Mouse (Mus musculus): Measurements from ENCODE around the gene Kif27. TPM values are rescaled to one million over a fixed set of nuclear protein-coding genes. Genes with fewer than 3 reads are reported as not detected.

The Kif27 gene
- total and polyA plus RNA-seq, 3 experiments: 0.13 to 0.42 TPM; not detected in 1

DNA sequence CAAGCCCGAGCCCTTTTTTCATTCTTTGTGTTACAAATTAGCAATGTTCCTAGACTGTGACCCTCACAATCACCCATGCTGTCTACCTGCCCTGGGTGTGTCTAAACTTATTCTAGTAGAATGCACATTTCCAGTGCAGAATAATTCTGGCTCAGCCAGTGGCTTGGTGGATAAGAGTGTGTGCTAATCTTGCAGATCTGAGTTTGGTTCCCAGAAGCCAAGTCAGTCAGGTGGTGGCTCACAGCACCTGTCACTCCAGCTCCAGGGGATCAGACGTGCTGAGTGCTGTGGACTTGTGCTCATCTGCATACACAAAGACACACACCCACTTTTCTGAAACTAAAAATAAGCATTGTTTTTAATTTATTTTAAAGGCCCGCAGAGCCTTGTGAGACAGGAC, 45.2 kb downstream of the Kif27 start (continued):
- TF ChIP-seq NRF1 (IDR thresholded peaks at IDR 0.05; ENCODE audit: insufficient read depth, low read depth, low read length, poor library complexity, severe bottlenecking) (no peak), TAL1 (IDR thresholded peaks at IDR 0.05; ENCODE audit: low read length) (peak; percentile 10; the same call in 1 of the 2 replicates), GATA1 (IDR thresholded peaks at IDR 0.05; ENCODE audit: low read depth, low read length) (peak; percentile 17; the same call in 1 of the 2 replicates), MAX (IDR thresholded peaks at IDR 0.05; ENCODE audit: low read length) (no peak), ZC3H11A (IDR thresholded peaks at IDR 0.05; ENCODE audit: low read depth, low read length) (no peak), MYC (IDR thresholded peaks at IDR 0.05; ENCODE audit: low read depth, low read length) (no peak), TCF12 (IDR thresholded peaks at IDR 0.05; ENCODE audit: low read depth, low read length) (peak; percentile 60)

- Histone ChIP-seq H3K27me3 (ENCODE audit: control insufficient read depth in 1 of 2, insufficient read depth in 2 of 2, low read length in 2 of 2) (no peaks in the 10 kb centered on the region), H3K79me2 (ENCODE audit: control insufficient read depth, insufficient read depth, low read length, poor library complexity) (no peaks in the 10 kb centered on the region), H3K9ac (ENCODE audit: control insufficient read depth, low read depth, low read length, poor library complexity, severe bottlenecking) (no peak overlapping the region), H3K27ac (ENCODE audit: control insufficient read depth, low read depth, low read length) (no peak overlapping the region), H3K36me3 (ENCODE audit: control insufficient read depth in 1 of 2, insufficient read depth in 2 of 2, low read length in 2 of 2) (peaks cover 0 to 21% of the 10 kb centered on the region in 2 experiments; a peak in 2 of 4 replicates), H3K9me3 (replicated peaks; ENCODE audit: insufficient read depth, low read length) (no peaks in the 10 kb centered on the region), H3K4me1 (ENCODE audit: control insufficient read depth in 1 of 2, insufficient read depth in 2 of 2, low read length in 2 of 2) (peaks cover 14 to 18% of the 10 kb centered on the region in 2 experiments), H3K4me3 (ENCODE audit: control insufficient read depth in 1 of 2, insufficient read depth in 1 of 2, low read depth in 2 of 2, low read length in 2 of 2) (no peak overlapping the region)
- no peak for DNase-seq (ENCODE audit: low read depth, low spot score)
- TF ChIP-seq MAX (IDR thresholded peaks at IDR 0.05; ENCODE audit: low read length) (no peak), MXI1 (IDR thresholded peaks at IDR 0.05; ENCODE audit: low read depth, low read length) (no peak), ETS1 (IDR thresholded peaks at IDR 0.05; ENCODE audit: low read depth, low read length) (no peak), HCFC1 (IDR thresholded peaks at IDR 0.05; ENCODE audit: low read depth, low read length) (no peak), E2F4 (IDR thresholded peaks at IDR 0.05; ENCODE audit: borderline replicate concordance, low read depth, low read length) (no peak), MAFK (IDR thresholded peaks at IDR 0.05; ENCODE audit: borderline replicate concordance, low read depth, low read length) (no peak), MEF2A (IDR thresholded peaks at IDR 0.05; ENCODE audit: extremely low read depth, insufficient replicate concordance, low read depth, low read length, poor library complexity, severe bottlenecking) (no peak), MYB (IDR thresholded peaks at IDR 0.05; ENCODE audit: low read depth, low read length) (no peak), CTCF (IDR thresholded peaks at IDR 0.05 in 2 of 3, conservative IDR thresholded peaks at IDR 0.05 in 1 of 3; ENCODE audit: control insufficient read depth in 1 of 3, insufficient read depth in 1 of 3, low read depth in 2 of 3, low read length in 3 of 3, poor library complexity in 1 of 3, severe bottlenecking in 1 of 3) (no peak), UBTF (IDR thresholded peaks at IDR 0.05; ENCODE audit: borderline replicate concordance, insufficient read depth, low read depth, low read length) (no peak), GATA1 (IDR thresholded peaks at IDR 0.05; ENCODE audit: low read depth, low read length) (no peak), ZKSCAN1 (IDR thresholded peaks at IDR 0.05; ENCODE audit: low read depth, low read length) (no peak), TAL1 (IDR thresholded peaks at IDR 0.05; ENCODE audit: low read length) (no peak), POLR2A (IDR thresholded peaks at IDR 0.05; ENCODE audit: control insufficient read depth in 1 of 2, insufficient read depth in 1 of 2, low read depth in 1 of 2, low read length in 2 of 2, poor library complexity in 1 of 2) (no peak), CHD2 (IDR thresholded peaks at IDR 0.05; ENCODE audit: low read length) (no peak), GABPA (IDR thresholded peaks at IDR 0.05; ENCODE audit: low read depth, low read length) (no peak), TCF12 (IDR thresholded peaks at IDR 0.05; ENCODE audit: low read depth, low read length) (no peak), SMC3 (IDR thresholded peaks at IDR 0.05; ENCODE audit: low read depth, low read length) (no peak), USF1 (IDR thresholded peaks at IDR 0.05; ENCODE audit: low read depth, low read length) (no peak)
These were observed 47.6 kb downstream of the Kif27 start for GRCm38 (mm10) chr13:58311351-58311750.
